Mouse (Mus musculus): ENCODE measurements around the gene Maml3. TPM values are rescaled to one million over a fixed set of nuclear protein-coding genes. Genes with fewer than 3 reads are reported as not detected.

Gene Maml3
- total RNA-seq, 1 experiment = 1.2 TPM

DNA sequence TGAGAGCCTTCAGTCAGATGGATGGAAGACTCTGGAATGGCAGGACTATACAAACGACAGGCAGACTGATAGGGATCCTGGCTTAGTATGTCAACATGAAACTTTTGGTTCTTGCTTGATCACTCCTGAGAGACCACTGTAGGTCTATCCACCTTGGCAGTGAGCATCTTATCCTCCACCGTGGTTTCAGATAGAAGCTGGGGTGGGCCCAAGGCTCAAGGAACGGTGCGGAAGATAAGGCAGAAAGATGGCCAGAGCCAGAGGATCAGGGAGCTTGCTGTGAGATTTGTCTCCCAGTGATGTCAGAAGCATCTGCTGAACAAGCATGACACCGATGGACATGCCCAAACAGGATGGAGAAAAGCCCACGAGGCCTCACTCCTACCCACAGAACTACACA, 362.5 kb downstream of the Maml3 start:
- H3K9ac ChIP-seq (ENCODE audit: insufficient read depth, low read depth, low read length, poor library complexity, severe bottlenecking) = no peak overlapping the region
- H3K4me1 ChIP-seq (ENCODE audit: control insufficient read depth in 2 of 2, insufficient read depth in 2 of 2, low read length in 2 of 2, poor library complexity in 1 of 2) = peaks cover 0 to 3% of the 10 kb centered on the region in 2 experiments; a peak in 1 of 4 replicates
- no peak overlapping the region for H3K4me3 ChIP-seq (ENCODE audit: insufficient read depth in 1 of 2, low read depth in 1 of 2, low read length in 2 of 2, poor library complexity in 1 of 2, severe bottlenecking in 1 of 2)
- no peak overlapping the region for H3K27ac ChIP-seq (ENCODE audit: insufficient read depth, low read depth, low read length, poor library complexity, severe bottlenecking)
- no peak for DNase-seq (ENCODE audit: low read depth, low spot score)
- in situ Hi-C loops (cut with MboI; ENCODE audit: low sequenced_read_pairs in 2 of 2, unreplicated experiment in 2 of 2) = no loop called here
- TF ChIP-seq MAFK (IDR thresholded peaks at IDR 0.05; ENCODE audit: insufficient read depth, low read depth, low read length) (no peak), HCFC1 (IDR thresholded peaks at IDR 0.05; ENCODE audit: borderline replicate concordance, insufficient read depth, low read length) (no peak), ZC3H11A (IDR thresholded peaks at IDR 0.05; ENCODE audit: borderline replicate concordance, low read depth, low read length) (no peak), ZNF384 (IDR thresholded peaks at IDR 0.05; ENCODE audit: low read depth, low read length) (no peak), CHD2 (IDR thresholded peaks at IDR 0.05; ENCODE audit: low read depth, low read length) (no peak)
- no peaks in the 10 kb centered on the region for H3K36me3 ChIP-seq (ENCODE audit: control insufficient read depth, insufficient read depth, low read length, poor library complexity, severe bottlenecking)
- no peaks in the 10 kb centered on the region for H3K9me3 ChIP-seq (ENCODE audit: control insufficient read depth, insufficient read depth, low read depth, low read length)

- no peak for DNase-seq (ENCODE audit: low read depth, low spot score)
- no peaks in the 10 kb centered on the region for H3K9me3 ChIP-seq (ENCODE audit: control insufficient read depth, insufficient read depth, low read depth, low read length)
- no peak overlapping the region for H3K27ac ChIP-seq (ENCODE audit: insufficient read depth, low read depth, low read length, poor library complexity, severe bottlenecking)
- peaks cover 0 to 3% of the 10 kb centered on the region in 2 experiments; a peak in 1 of 4 replicates for H3K4me1 ChIP-seq (ENCODE audit: control insufficient read depth in 2 of 2, insufficient read depth in 2 of 2, low read length in 2 of 2, poor library complexity in 1 of 2)
- no peak overlapping the region for H3K9ac ChIP-seq (ENCODE audit: insufficient read depth, low read depth, low read length, poor library complexity, severe bottlenecking)
- H3K4me3 ChIP-seq (ENCODE audit: insufficient read depth in 1 of 2, low read depth in 1 of 2, low read length in 2 of 2, poor library complexity in 1 of 2, severe bottlenecking in 1 of 2) = no peak overlapping the region
- TF ChIP-seq ZC3H11A (IDR thresholded peaks at IDR 0.05; ENCODE audit: borderline replicate concordance, low read depth, low read length) = no peak
- H3K36me3 ChIP-seq (ENCODE audit: control insufficient read depth, insufficient read depth, low read length, poor library complexity, severe bottlenecking) = no peaks in the 10 kb centered on the region
- in situ Hi-C loops (cut with MboI; ENCODE audit: low sequenced_read_pairs in 2 of 2, unreplicated experiment in 2 of 2) = no loop called here
Observed at GRCm38 (mm10) chr3:51741824-51742223, 363.1 kb downstream of the Maml3 start.

- in situ Hi-C loops (cut with MboI; ENCODE audit: low sequenced_read_pairs in 2 of 2, unreplicated experiment in 2 of 2) = no loop called here
- peaks cover 0 to 3% of the 10 kb centered on the region in 2 experiments; a peak in 1 of 4 replicates for H3K4me1 ChIP-seq (ENCODE audit: control insufficient read depth in 2 of 2, insufficient read depth in 2 of 2, low read length in 2 of 2, poor library complexity in 1 of 2)
Observed at GRCm38 (mm10) chr3:51739835-51740112, 365.1 kb downstream of the Maml3 start.

GRCm38 (mm10) chr3:51739049-51739834, 365.6 kb downstream of the Maml3 start:
- peaks cover 0 to 3% of the 10 kb centered on the region in 2 experiments; a peak in 1 of 4 replicates for H3K4me1 ChIP-seq (ENCODE audit: control insufficient read depth in 2 of 2, insufficient read depth in 2 of 2, low read length in 2 of 2, poor library complexity in 1 of 2)
- no peak overlapping the region for H3K9ac ChIP-seq (ENCODE audit: insufficient read depth, low read depth, low read length, poor library complexity, severe bottlenecking)
- DNase-seq (ENCODE audit: low read depth, low spot score) = no peak
- no peaks in the 10 kb centered on the region for H3K36me3 ChIP-seq (ENCODE audit: control insufficient read depth, insufficient read depth, low read length, poor library complexity, severe bottlenecking)
- TF ChIP-seq CHD2 (IDR thresholded peaks at IDR 0.05; ENCODE audit: low read depth, low read length) (no peak), ZC3H11A (IDR thresholded peaks at IDR 0.05; ENCODE audit: borderline replicate concordance, low read depth, low read length) (no peak), ZNF384 (IDR thresholded peaks at IDR 0.05; ENCODE audit: low read depth, low read length) (no peak), HCFC1 (IDR thresholded peaks at IDR 0.05; ENCODE audit: borderline replicate concordance, insufficient read depth, low read length) (no peak), MAFK (IDR thresholded peaks at IDR 0.05; ENCODE audit: insufficient read depth, low read depth, low read length) (no peak)
- H3K4me3 ChIP-seq (ENCODE audit: insufficient read depth in 1 of 2, low read depth in 1 of 2, low read length in 2 of 2, poor library complexity in 1 of 2, severe bottlenecking in 1 of 2) = no peak overlapping the region
- no peak overlapping the region for H3K27ac ChIP-seq (ENCODE audit: insufficient read depth, low read depth, low read length, poor library complexity, severe bottlenecking)
- no peaks in the 10 kb centered on the region for H3K9me3 ChIP-seq (ENCODE audit: control insufficient read depth, insufficient read depth, low read depth, low read length)
- in situ Hi-C loops (cut with MboI; ENCODE audit: low sequenced_read_pairs in 2 of 2, unreplicated experiment in 2 of 2) = no loop called here

More at GRCm38 (mm10) chr3:51739835-51740112, 365.1 kb downstream of the Maml3 start:
- Histone ChIP-seq H3K9me3 (ENCODE audit: control insufficient read depth, insufficient read depth, low read depth, low read length) (no peaks in the 10 kb centered on the region), H3K27ac (ENCODE audit: insufficient read depth, low read depth, low read length, poor library complexity, severe bottlenecking) (no peak overlapping the region), H3K9ac (ENCODE audit: insufficient read depth, low read depth, low read length, poor library complexity, severe bottlenecking) (no peak overlapping the region), H3K4me3 (ENCODE audit: insufficient read depth in 1 of 2, low read depth in 1 of 2, low read length in 2 of 2, poor library complexity in 1 of 2, severe bottlenecking in 1 of 2) (no peak overlapping the region), H3K36me3 (ENCODE audit: control insufficient read depth, insufficient read depth, low read length, poor library complexity, severe bottlenecking) (no peaks in the 10 kb centered on the region)
- no peak for DNase-seq (ENCODE audit: low read depth, low spot score)
- no peak for TF ChIP-seq ZC3H11A (IDR thresholded peaks at IDR 0.05; ENCODE audit: borderline replicate concordance, low read depth, low read length)
- TF ChIP-seq HCFC1 (IDR thresholded peaks at IDR 0.05; ENCODE audit: borderline replicate concordance, insufficient read depth, low read length) = no peak
- no peak for TF ChIP-seq MAFK (IDR thresholded peaks at IDR 0.05; ENCODE audit: insufficient read depth, low read depth, low read length)
- no peak for TF ChIP-seq ZNF384 (IDR thresholded peaks at IDR 0.05; ENCODE audit: low read depth, low read length)
- no peak for TF ChIP-seq CHD2 (IDR thresholded peaks at IDR 0.05; ENCODE audit: low read depth, low read length)

DNA sequence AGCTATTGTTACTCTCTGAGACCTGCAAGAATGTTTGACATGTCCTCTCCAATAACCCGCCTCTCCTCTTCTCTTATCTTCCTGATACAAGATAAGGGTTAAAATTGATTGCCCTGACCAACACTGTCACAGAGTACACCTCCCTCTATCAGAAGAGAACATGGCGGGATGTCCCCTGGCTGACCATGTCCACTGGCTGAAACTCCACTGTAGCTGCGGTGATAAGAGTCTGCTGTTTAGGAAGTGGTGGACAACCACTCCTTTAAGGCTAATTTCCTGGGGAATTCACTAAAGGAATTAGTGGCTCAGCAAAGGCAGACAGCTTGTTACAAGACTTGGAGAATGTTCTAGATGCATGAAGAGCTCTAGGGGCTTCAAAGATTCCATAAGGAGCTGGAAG, 371.2 kb downstream of the Maml3 start:
- Histone ChIP-seq H3K36me3 (ENCODE audit: control insufficient read depth, insufficient read depth, low read length, poor library complexity, severe bottlenecking) (no peaks in the 10 kb centered on the region), H3K9ac (ENCODE audit: insufficient read depth, low read depth, low read length, poor library complexity, severe bottlenecking) (no peak overlapping the region), H3K4me1 (ENCODE audit: control insufficient read depth in 2 of 2, insufficient read depth in 2 of 2, low read length in 2 of 2, poor library complexity in 1 of 2) (no peaks in the 10 kb centered on the region), H3K27ac (ENCODE audit: insufficient read depth, low read depth, low read length, poor library complexity, severe bottlenecking) (no peak overlapping the region), H3K9me3 (ENCODE audit: control insufficient read depth, insufficient read depth, low read depth, low read length) (no peaks in the 10 kb centered on the region), H3K4me3 (ENCODE audit: insufficient read depth in 1 of 2, low read depth in 1 of 2, low read length in 2 of 2, poor library complexity in 1 of 2, severe bottlenecking in 1 of 2) (no peak overlapping the region)
- DNase-seq (ENCODE audit: low read depth, low spot score) = no peak
- in situ Hi-C loops (cut with MboI; ENCODE audit: low sequenced_read_pairs in 2 of 2, unreplicated experiment in 2 of 2) = no loop called here
- TF ChIP-seq CHD2 (IDR thresholded peaks at IDR 0.05; ENCODE audit: low read depth, low read length) (no peak), HCFC1 (IDR thresholded peaks at IDR 0.05; ENCODE audit: borderline replicate concordance, insufficient read depth, low read length) (no peak), MAFK (IDR thresholded peaks at IDR 0.05; ENCODE audit: insufficient read depth, low read depth, low read length) (no peak), ZNF384 (IDR thresholded peaks at IDR 0.05; ENCODE audit: low read depth, low read length) (no peak), ZC3H11A (IDR thresholded peaks at IDR 0.05; ENCODE audit: borderline replicate concordance, low read depth, low read length) (no peak)

Measured in ES-E14 (cell line).